Mouse (Mus musculus) lung, embryonic 14.5 days (tissue): ENCODE results near the gene Timp3. TPM values are rescaled to one million over a fixed set of nuclear protein-coding genes. Genes with fewer than 3 reads are reported as not detected.

ENCODE experiments used
- ATAC-seq: fragments of 200-750 bp; cut with Nextera tagmentation; 2 replicates; pipeline ENCODE4 v1.8.0; 2017; ENCODE audit warnings: mild to moderate bottlenecking, moderate TSS enrichment, moderate library complexity; ENCODE audit not compliant: insufficient read depth
- DNase-seq: peaks from one replicate; pipeline ENCODE4 v3.0.0-alpha.2; 2015
- H3K27ac ChIP-seq: fragments of 300-500 bp; sonication (generic); 2 replicates; pipeline ENCODE4 v1.5.1; 2014; ENCODE audit warnings: low read depth, mild to moderate bottlenecking, moderate library complexity
- H3K27me3 ChIP-seq: fragments of 300-500 bp; sonication (generic); 2 replicates; pipeline ENCODE4 v1.6.1; 2014; ENCODE audit warnings: low read length, control low read depth; ENCODE audit not compliant: insufficient read depth
- H3K36me3 ChIP-seq: fragments of 300-500 bp; sonication (generic); 2 replicates; pipeline ENCODE4 v1.6.1; 2014; ENCODE audit warnings: control low read depth; ENCODE audit not compliant: insufficient read depth
- H3K4me1 ChIP-seq: fragments of 300-500 bp; sonication (generic); 2 replicates; pipeline ENCODE4 v1.6.1; 2014; ENCODE audit warnings: antibody characterized with exemption, control low read depth; ENCODE audit not compliant: insufficient read depth
- H3K4me2 ChIP-seq: fragments of 300-500 bp; sonication (generic); 2 replicates; pipeline ENCODE4 v1.6.1; 2014; ENCODE audit warnings: mild to moderate bottlenecking
- H3K4me3 ChIP-seq: fragments of 300-500 bp; sonication (generic); 2 replicates; pipeline ENCODE4 v1.5.1; 2014; ENCODE audit warnings: low read depth, low read length
- H3K9ac ChIP-seq: fragments of 300-500 bp; sonication (generic); 2 replicates; pipeline ENCODE4 v1.6.1; 2014
- H3K9me3 ChIP-seq: fragments of 300-500 bp; sonication (generic); 2 replicates; pipeline ENCODE4 v1.6.1; 2016; ENCODE audit warnings: low read depth, low read length, control low read depth
- CTCF ChIP-seq: IDR thresholded peaks from 2 replicates; pipeline ENCODE4 v1.5.1; 2016; ENCODE audit warnings: antibody characterized with exemption, low read depth
- WGBS: fragments of 180-500 bp; shearing (Covaris S2); extraction: QIAGEN DNeasy Blood & Tissue Kit; methylation state at CpG from one replicate; pipeline ENCODE4 v1.1.7; 2014; 5-methylcytosine and 5-hydroxymethylcytosine counted together
- polyA plus RNA-seq: library from polyadenylated mRNA; unstranded; fragments of >200 nt; fragmentation: Nextera tagmentation; extraction: Ambion mirVana; gene quantifications from 2 replicates; pipeline ENCODE4 v1.2.1, GENCODE M21; 2014

The Timp3 gene
- polyA plus RNA-seq, 1 experiment from 2014 or later = 44.1 TPM

- Histone ChIP-seq H3K27ac (no peak overlapping the region), H3K4me2 (no peak overlapping the region), H3K4me3 (no peak overlapping the region), H3K36me3 (no peaks in the 10 kb centered on the region), H3K9me3 (no peaks in the 10 kb centered on the region), H3K9ac (no peak overlapping the region), H3K4me1 (no peaks in the 10 kb centered on the region), H3K27me3 (no peaks in the 10 kb centered on the region)
- ATAC-seq (no peak), DNase-seq (peak; percentile 9)
- 15% methylated on average over 3 of the region's 3 CpGs for WGBS
- no peak for TF ChIP-seq CTCF
Measured at GRCm38 (mm10) chr10:86270254-86270653, 29.9 kb upstream of the Timp3 start.

- no peaks in the 10 kb centered on the region for H3K4me1 ChIP-seq
- no peak for TF ChIP-seq CTCF
- H3K27ac ChIP-seq = peak overlapping the region; percentile 67; the same call in 1 of the 2 replicates
- no peaks in the 10 kb centered on the region for H3K36me3 ChIP-seq
- 77% methylated on average over 3 of the region's 3 CpGs for WGBS
- H3K4me3 ChIP-seq = no peak overlapping the region
- no peak overlapping the region for H3K9ac ChIP-seq
- no peaks in the 10 kb centered on the region for H3K9me3 ChIP-seq
- no peak for ATAC-seq
- no peak for DNase-seq
- no peak overlapping the region for H3K4me2 ChIP-seq
- no peaks in the 10 kb centered on the region for H3K27me3 ChIP-seq
Measured at GRCm38 (mm10) chr10:86272826-86273225, 27.3 kb upstream of the Timp3 start.

GRCm38 (mm10) chr10:86273410-86274191 lies 26.6 kb upstream of the Timp3 start:
- 41% methylated on average over 19 of the region's 19 CpGs for WGBS
- Histone ChIP-seq H3K4me3 (no peak overlapping the region), H3K36me3 (no peaks in the 10 kb centered on the region), H3K4me2 (no peak overlapping the region), H3K27me3 (no peaks in the 10 kb centered on the region), H3K4me1 (no peaks in the 10 kb centered on the region), H3K9ac (no peak overlapping the region), H3K27ac (peak overlapping the region; percentile 67), H3K9me3 (no peaks in the 10 kb centered on the region)
- no peak for TF ChIP-seq CTCF
- DNase-seq (peak; percentile 48), ATAC-seq (peak; percentile 88)

GRCm38 (mm10) chr10:86275585-86275984 lies 24.6 kb upstream of the Timp3 start:
- TF ChIP-seq CTCF = no peak
- no peak for DNase-seq
- 89% methylated on average over 5 of the region's 5 CpGs for WGBS
- Histone ChIP-seq H3K9ac (no peak overlapping the region), H3K4me1 (no peaks in the 10 kb centered on the region), H3K4me2 (no peak overlapping the region), H3K27me3 (no peaks in the 10 kb centered on the region), H3K27ac (no peak overlapping the region), H3K4me3 (no peak overlapping the region), H3K9me3 (no peaks in the 10 kb centered on the region), H3K36me3 (no peaks in the 10 kb centered on the region)
- ATAC-seq = no peak

- Histone ChIP-seq H3K9ac (no peak overlapping the region), H3K4me1 (no peaks in the 10 kb centered on the region), H3K9me3 (no peaks in the 10 kb centered on the region), H3K36me3 (no peaks in the 10 kb centered on the region), H3K4me2 (no peak overlapping the region), H3K4me3 (no peak overlapping the region), H3K27me3 (no peaks in the 10 kb centered on the region), H3K27ac (no peak overlapping the region)
- WGBS = 84% methylated on average over 5 of the region's 5 CpGs
- ATAC-seq (no peak), DNase-seq (no peak)
- TF ChIP-seq CTCF = no peak
Measured at GRCm38 (mm10) chr10:86277327-86277726, 22.8 kb upstream of the Timp3 start.

GRCm38 (mm10) chr10:86278481-86278880 lies 21.7 kb upstream of the Timp3 start:
- ATAC-seq (no peak), DNase-seq (no peak)
- no peaks in the 10 kb centered on the region for H3K9me3 ChIP-seq
- H3K27me3 ChIP-seq = no peaks in the 10 kb centered on the region
- no peak overlapping the region for H3K4me3 ChIP-seq
- H3K36me3 ChIP-seq = no peaks in the 10 kb centered on the region
- no peak for TF ChIP-seq CTCF
- H3K4me2 ChIP-seq = no peak overlapping the region
- H3K4me1 ChIP-seq = no peaks in the 10 kb centered on the region
- no peak overlapping the region for H3K9ac ChIP-seq
- H3K27ac ChIP-seq = no peak overlapping the region
- 68% methylated on average over 2 of the region's 2 CpGs for WGBS

- WGBS = 81% methylated on average over 7 of the region's 7 CpGs
- Histone ChIP-seq H3K9me3 (no peaks in the 10 kb centered on the region), H3K4me1 (no peaks in the 10 kb centered on the region), H3K27me3 (no peaks in the 10 kb centered on the region), H3K9ac (no peak overlapping the region), H3K4me3 (no peak overlapping the region), H3K4me2 (no peak overlapping the region), H3K36me3 (no peaks in the 10 kb centered on the region), H3K27ac (no peak overlapping the region)
- DNase-seq = no peak
- no peak for ATAC-seq
- TF ChIP-seq CTCF = no peak
Measured at GRCm38 (mm10) chr10:86279579-86280168, 20.5 kb upstream of the Timp3 start.
